Comparison of ENCODE assay signal across 18 mouse cellular contexts in genomic region chr5:35702582-35703140, GRCm38 (mm10). TPM values are rescaled to one million over a fixed set of nuclear protein-coding genes. Genes with fewer than 3 reads are reported as not detected.
"Had no signal": no experiment of that assay in that cellular context is flagged by ENCODE, and none has a peak within 500 bp of the region (broad histone marks: within the 10 kb centered on the region; RNA-seq: fewer than 3 reads in every experiment).

No protein-coding gene starts in this region.

- H3K36me3 ChIP-seq: liver, embryonic 13.5 days; lung, embryonic 15.5 days; midbrain, embryonic 15.5 days; neural tube, embryonic 12.5 days had no signal

- H3K27ac ChIP-seq: layer of hippocampus, adult 2 months; liver, embryonic 13.5 days; lung, embryonic 15.5 days; midbrain, embryonic 15.5 days; neural tube, embryonic 12.5 days had no signal

- H3K4me1 ChIP-seq: liver, embryonic 13.5 days; lung, embryonic 15.5 days; midbrain, embryonic 15.5 days; neural tube, embryonic 12.5 days had no signal

- H3K9me3 ChIP-seq: liver, embryonic 13.5 days; lung, embryonic 15.5 days; midbrain, embryonic 15.5 days; neural tube, embryonic 12.5 days had no signal

- ATAC-seq: liver, postnatal 0 days; midbrain, embryonic 15.5 days had no signal

- DNase-seq: kidney, adult 18-20 months; kidney, postnatal 10 days; kidney, postnatal 4 days; liver; liver, embryonic 13.5 days; liver, postnatal 0 days; lung, postnatal 36 days; right cerebral cortex, postnatal 4 days; spleen, adult 18-20 months; thymus, adult 18-20 months; thymus, postnatal 14 days had no signal

- H3K9ac ChIP-seq: liver, embryonic 13.5 days; liver, postnatal 0 days; lung, embryonic 15.5 days; midbrain, embryonic 15.5 days; neural tube, embryonic 12.5 days had no signal

- H3K27me3 ChIP-seq: liver, embryonic 13.5 days; lung, embryonic 15.5 days; midbrain, embryonic 15.5 days; neural tube, embryonic 12.5 days had no signal

- H3K4me3 ChIP-seq: layer of hippocampus, adult 2 months; liver, embryonic 13.5 days; lung, embryonic 15.5 days; midbrain, embryonic 15.5 days; neural tube, embryonic 12.5 days had no signal

- H3K4me2 ChIP-seq: liver, embryonic 13.5 days; lung, embryonic 15.5 days; midbrain, embryonic 15.5 days; neural tube, embryonic 12.5 days had no signal

RNA-seq across cellular contexts. Expression of gene Htra3, which starts 23.1 kb away (rescaled TPM):
- total RNA-seq: megakaryocyte progenitor cell, adult 5-6 weeks; monocyte, adult 5-6 weeks; neutrophil, adult 5-6 weeks had no signal

RNA-seq across cellular contexts. Expression of gene Ablim2, which starts 55.0 kb away (rescaled TPM):
- total RNA-seq: megakaryocyte progenitor cell, adult 5-6 weeks; monocyte, adult 5-6 weeks; neutrophil, adult 5-6 weeks had no signal
